In genomic region chr9:13306471-13306870, GRCm38 (mm10) we compare ENCODE assay signal across 10 mouse cellular contexts.
"Had no signal": no experiment of that assay in that cellular context is flagged by ENCODE, and none has a peak within 500 bp of the region (broad histone marks: within the 10 kb centered on the region; RNA-seq: fewer than 3 reads in every experiment).

No protein-coding gene starts in this region.

- ATAC-seq: lung, postnatal 0 days had no signal

- H3K4me1 ChIP-seq: liver, embryonic 15.5 days had no signal

- H3K27me3 ChIP-seq: liver, embryonic 15.5 days; neural tube, embryonic 12.5 days had no signal

- H3K4me3 ChIP-seq: liver, embryonic 15.5 days; neural tube, embryonic 12.5 days had no signal

- H3K36me3 ChIP-seq: liver, embryonic 15.5 days; neural tube, embryonic 12.5 days had no signal

- H3K27ac ChIP-seq: liver, embryonic 15.5 days; neural tube, embryonic 12.5 days; stomach, postnatal 0 days had no signal

- H3K9me3 ChIP-seq: liver, embryonic 15.5 days; neural tube, embryonic 12.5 days had no signal

- DNase-seq: kidney, postnatal 4 days; lung, adult 2 months; lung, postnatal 36 days; midbrain, embryonic 14.5 days; thymus, postnatal 14 days had no signal

- H3K9ac ChIP-seq: liver, embryonic 15.5 days; neural tube, embryonic 12.5 days had no signal

- H3K4me2 ChIP-seq: liver, embryonic 11.5 days; liver, embryonic 15.5 days; neural tube, embryonic 12.5 days had no signal
